Mouse (Mus musculus): ENCODE results near the gene Tmed1. TPM values are rescaled to one million over a fixed set of nuclear protein-coding genes. Genes with fewer than 3 reads are reported as not detected.
"Not testable (repeated sequence)": the region's sequence is repeated elsewhere in the genome, so short reads cannot be mapped to it uniquely, and the experiment has no call there.

Gene Tmed1
- polyA plus RNA-seq, 1 experiment from 2014 or later, result 108 TPM

GRCm38 (mm10) chr9:21553607-21554273, 43.7 kb upstream of the Tmed1 start:
- 76% methylated on average over 6 of the region's 6 CpGs for WGBS
- Histone ChIP-seq H3K4me2 (no peak overlapping the region), H3K27ac (ENCODE audit: low read depth) (no peak overlapping the region), H3K27me3 (ENCODE audit: insufficient read depth, low read length) (no peaks in the 10 kb centered on the region), H3K4me1 (ENCODE audit: insufficient read depth) (no peaks in the 10 kb centered on the region), H3K9me3 (ENCODE audit: low read depth, low read length) (no peaks in the 10 kb centered on the region), H3K4me3 (ENCODE audit: low read depth, low read length) (no peak overlapping the region), H3K36me3 (ENCODE audit: insufficient read depth) (peaks cover 46% of the 10 kb centered on the region), H3K9ac (no peak overlapping the region)
- DNase-seq (no peak), ATAC-seq (ENCODE audit: insufficient read depth) (no peak)
- TF ChIP-seq CTCF (IDR thresholded peaks at IDR 0.05; ENCODE audit: low read depth), result no peak

GRCm38 (mm10) chr9:21551049-21551448, 41.0 kb upstream of the Tmed1 start:
- Histone ChIP-seq H3K9ac (no peak overlapping the region), H3K4me2 (no peak overlapping the region), H3K9me3 (ENCODE audit: low read depth, low read length) (no peaks in the 10 kb centered on the region), H3K4me3 (ENCODE audit: low read depth, low read length) (no peak overlapping the region), H3K27ac (ENCODE audit: low read depth) (no peak overlapping the region), H3K36me3 (ENCODE audit: insufficient read depth) (peaks cover 32% of the 10 kb centered on the region), H3K27me3 (ENCODE audit: insufficient read depth, low read length) (no peaks in the 10 kb centered on the region), H3K4me1 (ENCODE audit: insufficient read depth) (0 out of 2 replicates have a peak, but pooled peaks cover 4% of the 10 kb centered on the region)
- WGBS, result 87% methylated on average over 2 of the region's 2 CpGs
- ATAC-seq (ENCODE audit: insufficient read depth) (no peak), DNase-seq (no peak)
- TF ChIP-seq CTCF (IDR thresholded peaks at IDR 0.05; ENCODE audit: low read depth), result no peak

- TF ChIP-seq CTCF (IDR thresholded peaks at IDR 0.05; ENCODE audit: low read depth), result no peak
- ATAC-seq (ENCODE audit: insufficient read depth) (peak; percentile 22), DNase-seq (peak; percentile 71)
- Histone ChIP-seq H3K36me3 (ENCODE audit: insufficient read depth) (peaks cover 17% of the 10 kb centered on the region), H3K9ac (peak overlapping the region; percentile 96), H3K4me3 (ENCODE audit: low read depth, low read length) (peak overlapping the region; percentile 77), H3K9me3 (ENCODE audit: low read depth, low read length) (no peaks in the 10 kb centered on the region), H3K4me2 (peak overlapping the region; percentile 76), H3K27ac (ENCODE audit: low read depth) (peak overlapping the region; percentile 99), H3K4me1 (ENCODE audit: insufficient read depth) (0 out of 2 replicates have a peak, but pooled peaks cover 4% of the 10 kb centered on the region), H3K27me3 (ENCODE audit: insufficient read depth, low read length) (no peaks in the 10 kb centered on the region)
- WGBS, result under 1% methylated on average over 58 of the region's 66 CpGs
These were observed 37.3 kb upstream of the Tmed1 start for GRCm38 (mm10) chr9:21547075-21547941.

- H3K4me1 ChIP-seq (ENCODE audit: insufficient read depth), result 0 out of 2 replicates have a peak, but pooled peaks cover 4% of the 10 kb centered on the region
- no peak for TF ChIP-seq CTCF (IDR thresholded peaks at IDR 0.05; ENCODE audit: low read depth)
- DNase-seq (no peak), ATAC-seq (ENCODE audit: insufficient read depth) (no peak)
- H3K9ac ChIP-seq, result peak within 1 kb of the TSS; percentile 96
- peaks cover 17% of the 10 kb centered on the region for H3K36me3 ChIP-seq (ENCODE audit: insufficient read depth)
- H3K27me3 ChIP-seq (ENCODE audit: insufficient read depth, low read length), result no peaks in the 10 kb centered on the region
- no peaks in the 10 kb centered on the region for H3K9me3 ChIP-seq (ENCODE audit: low read depth, low read length)
- under 1% methylated on average over 36 of the region's 52 CpGs for whole genome bisulfite sequencing
- H3K4me2 ChIP-seq, result peak within 1 kb of the TSS; percentile 76
- peak within 1 kb of the TSS; percentile 99 for H3K27ac ChIP-seq (ENCODE audit: low read depth)
- H3K4me3 ChIP-seq (ENCODE audit: low read depth, low read length), result peak within 1 kb of the TSS; percentile 77
These were observed 36.7 kb upstream of the Tmed1 start, which contains the start of gene Carm1 for GRCm38 (mm10) chr9:21546789-21547074. TSS of gene Carm1 (plus strand) at chr9:21546894.

- TF ChIP-seq CTCF (IDR thresholded peaks at IDR 0.05; ENCODE audit: low read depth), result peak; percentile 31
- WGBS, result under 1% methylated on average over 67 of the region's 67 CpGs
- Histone ChIP-seq H3K4me1 (ENCODE audit: insufficient read depth) (0 out of 2 replicates have a peak, but pooled peaks cover 4% of the 10 kb centered on the region), H3K27me3 (ENCODE audit: insufficient read depth, low read length) (no peaks in the 10 kb centered on the region), H3K36me3 (ENCODE audit: insufficient read depth) (peaks cover 12% of the 10 kb centered on the region), H3K27ac (ENCODE audit: low read depth) (peak overlapping the region; percentile 99), H3K9me3 (ENCODE audit: low read depth, low read length) (no peaks in the 10 kb centered on the region), H3K9ac (peak overlapping the region; percentile 54), H3K4me2 (peak overlapping the region; percentile 76), H3K4me3 (ENCODE audit: low read depth, low read length) (peak overlapping the region; percentile 77)
- ATAC-seq (ENCODE audit: insufficient read depth) (peak; percentile 94), DNase-seq (peak; percentile 100)
These were observed 36.1 kb upstream of the Tmed1 start for GRCm38 (mm10) chr9:21545916-21546788.

- Histone ChIP-seq H3K4me3 (ENCODE audit: low read depth, low read length) (peak overlapping the region; percentile 77), H3K4me1 (ENCODE audit: insufficient read depth) (0 out of 2 replicates have a peak, but pooled peaks cover 4% of the 10 kb centered on the region), H3K36me3 (ENCODE audit: insufficient read depth) (peaks cover 9% of the 10 kb centered on the region), H3K4me2 (peak overlapping the region; percentile 76), H3K27me3 (ENCODE audit: insufficient read depth, low read length) (no peaks in the 10 kb centered on the region), H3K27ac (ENCODE audit: low read depth) (peak overlapping the region; percentile 92), H3K9ac (peak overlapping the region; percentile 54), H3K9me3 (ENCODE audit: low read depth, low read length) (no peaks in the 10 kb centered on the region)
- WGBS, result 7% methylated on average over 9 of the region's 9 CpGs
- ATAC-seq (ENCODE audit: insufficient read depth) (peak; percentile 68), DNase-seq (no peak)
- peak; percentile 17; the same call in 1 of the 2 replicates for TF ChIP-seq CTCF (IDR thresholded peaks at IDR 0.05; ENCODE audit: low read depth)
These were observed 35.4 kb upstream of the Tmed1 start for GRCm38 (mm10) chr9:21545351-21545915.

- H3K4me3 ChIP-seq (ENCODE audit: low read depth, low read length); H3K36me3 ChIP-seq (ENCODE audit: insufficient read depth); H3K9me3 ChIP-seq (ENCODE audit: low read depth, low read length); H3K27ac ChIP-seq (ENCODE audit: low read depth); DNase-seq; H3K4me2 ChIP-seq; ATAC-seq (ENCODE audit: insufficient read depth); H3K27me3 ChIP-seq (ENCODE audit: insufficient read depth, low read length); H3K4me1 ChIP-seq (ENCODE audit: insufficient read depth); H3K9ac ChIP-seq: not testable (repeated sequence)
- WGBS, result 85% methylated on average over 2 of the region's 2 CpGs
These were observed 31.9 kb upstream of the Tmed1 start for GRCm38 (mm10) chr9:21542001-21542400.
